Mouse (Mus musculus) cerebellum, adult 2 months (tissue): Measurements from ENCODE around the gene Erc2.

Experiments used
- CTCF ChIP-seq: fragments of 200-500 bp; IDR thresholded peaks from 2 replicates; pipeline ENCODE4 v1.5.1; 2011; ENCODE audit warnings: low read depth, mild to moderate bottlenecking, control low read depth, low read length, moderate library complexity, borderline replicate concordance; ENCODE audit not compliant: insufficient read depth
- POLR2A ChIP-seq: fragments of 200-500 bp; IDR thresholded peaks from 2 replicates; pipeline ENCODE4 v1.6.1; 2011; ENCODE audit warnings: low read length, control low read depth, borderline replicate concordance; ENCODE audit not compliant: insufficient read depth

- TF ChIP-seq CTCF, result no peak
- no peak for TF ChIP-seq POLR2A
These were observed 439.6 kb downstream of the Erc2 start for GRCm38 (mm10) chr14:28061649-28062375.
